Mouse (Mus musculus) heart, postnatal 0 days (tissue): ENCODE measurements at regions not wholly inside any gene's neighbourhood (a gene's known extent, or its start where the extent isn't known, plus 50 kb on each side); places are given as distances from the start of the nearest gene placed in this dataset.

Experiments
- CTCF ChIP-seq: IDR thresholded peaks from 2 replicates; pipeline ENCODE4 v1.5.1; 2016; ENCODE audit warnings: antibody characterized with exemption, control low read depth, low read depth
- EP300 ChIP-seq: IDR thresholded peaks from 2 replicates; pipeline ENCODE4 v1.6.1; 2016; ENCODE audit warnings: antibody characterized with exemption, low read depth

DNA sequence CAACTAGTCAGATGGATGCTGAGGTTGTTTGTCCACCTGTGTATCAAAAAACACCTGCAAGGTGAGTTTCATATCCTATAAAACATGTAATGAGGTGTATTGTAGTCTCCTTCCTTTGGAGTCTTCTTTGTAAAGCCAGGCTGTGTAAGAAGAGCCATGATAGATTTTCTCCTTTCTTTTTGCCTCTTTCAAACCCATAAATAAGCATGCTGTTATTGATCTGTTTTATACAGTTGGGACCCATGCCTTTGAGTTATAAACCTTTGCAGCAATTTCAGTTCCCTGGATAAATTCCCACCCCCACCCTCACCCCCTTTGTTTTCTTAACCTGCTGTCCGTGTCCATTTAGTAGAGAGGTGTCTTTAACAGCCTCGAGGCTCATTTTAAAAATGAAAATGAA lies 131.0 kb upstream of the Rgs17 start:
- TF ChIP-seq EP300 (no peak), CTCF (no peak)
